Mouse (Mus musculus) liver, embryonic 13.5 days (tissue): ENCODE results near the gene Acd. TPM values are rescaled to one million over a fixed set of nuclear protein-coding genes. Genes with fewer than 3 reads are reported as not detected.

Source experiments
- ATAC-seq: fragments of 200-750 bp; cut with Nextera tagmentation; 2 replicates; pipeline ENCODE4 v1.8.0; 2017; ENCODE audit warnings: low read depth, mild to moderate bottlenecking, moderate number of reproducible peaks, moderate library complexity
- DNase-seq: peaks from one replicate; pipeline ENCODE4 v3.0.0; 2022
- H3K27ac ChIP-seq: fragments of 300-500 bp; sonication (generic); 2 replicates; pipeline ENCODE4 v1.5.1; 2015; ENCODE audit warnings: moderate library complexity, mild to moderate bottlenecking, inconsistent platforms
- H3K27me3 ChIP-seq: fragments of 300-500 bp; sonication (generic); 2 replicates; pipeline ENCODE4 v1.6.1; 2015; ENCODE audit warnings: mild to moderate bottlenecking, inconsistent platforms
- H3K36me3 ChIP-seq: fragments of 300-500 bp; sonication (generic); 2 replicates; pipeline ENCODE4 v1.6.1; 2015; ENCODE audit warnings: mild to moderate bottlenecking, inconsistent platforms
- H3K4me1 ChIP-seq: fragments of 300-500 bp; sonication (generic); replicated peaks from 2 replicates; pipeline ENCODE4 v1.6.1; 2015; ENCODE audit warnings: inconsistent platforms
- H3K4me2 ChIP-seq: fragments of 300-500 bp; sonication (generic); 2 replicates; pipeline ENCODE4 v1.6.1; 2015; ENCODE audit warnings: inconsistent platforms, mild to moderate bottlenecking, moderate library complexity
- H3K4me3 ChIP-seq: fragments of 300-500 bp; sonication (generic); replicated peaks from 2 replicates; pipeline ENCODE4 v1.5.1; 2015; ENCODE audit warnings: mild to moderate bottlenecking, inconsistent platforms
- H3K9ac ChIP-seq: fragments of 300-500 bp; sonication (generic); 2 replicates; pipeline ENCODE4 v1.6.1; 2015; ENCODE audit warnings: mild to moderate bottlenecking, inconsistent platforms
- H3K9me3 ChIP-seq: fragments of 300-500 bp; sonication (generic); replicated peaks from 2 replicates; pipeline ENCODE4 v1.6.1; 2016; ENCODE audit warnings: inconsistent platforms
- WGBS: fragments of 180-500 bp; shearing (Covaris S2); methylation state at CpG from one replicate; pipeline ENCODE4 v1.1.7; 2015; ENCODE audit not compliant: insufficient replicate concordance; 5-methylcytosine and 5-hydroxymethylcytosine counted together
- polyA plus RNA-seq: library from polyadenylated mRNA; unstranded; fragments of >200 nt; fragmentation: Nextera tagmentation; extraction: Ambion mirVana; gene quantifications from 2 replicates; pipeline ENCODE4 v1.2.1, GENCODE M21; 2015

The Acd gene
- 24.4 and 26.8 TPM in 2 replicates for polyA plus RNA-seq

- Histone ChIP-seq H3K4me1 (peaks cover 39% of the 10 kb centered on the region), H3K4me3 (peak within 1 kb of the TSS; percentile 75), H3K4me2 (peak within 1 kb of the TSS; percentile 96), H3K36me3 (peaks cover 45% of the 10 kb centered on the region), H3K9me3 (no peaks in the 10 kb centered on the region), H3K27me3 (no peaks in the 10 kb centered on the region), H3K27ac (peak within 1 kb of the TSS; percentile 96), H3K9ac (peak within 1 kb of the TSS; percentile 77)
- ATAC-seq (peak; percentile 78), DNase-seq (peak; percentile 93)
- WGBS, result under 1% methylated on average over 60 of the region's 60 CpGs
These were observed at the start of gene Acd, which contains the start of gene Pard6a for GRCm38 (mm10) chr8:105700966-105701824. Gene Acd, minus strand, starts transcription at chr8:105701102. Gene Pard6a, plus strand, starts transcription at chr8:105701148.

GRCm38 (mm10) chr8:105750606-105751005 is 49.7 kb upstream of the Acd start:
- Histone ChIP-seq H3K4me1 (peaks cover 23% of the 10 kb centered on the region), H3K4me2 (no peak overlapping the region), H3K36me3 (no peaks in the 10 kb centered on the region; the same call in 1 of the 2 replicates), H3K9ac (no peak overlapping the region), H3K4me3 (no peak overlapping the region), H3K9me3 (no peaks in the 10 kb centered on the region), H3K27me3 (no peaks in the 10 kb centered on the region; the same call in 1 of the 2 replicates), H3K27ac (no peak overlapping the region)
- ATAC-seq (no peak), DNase-seq (no peak)
- 33% methylated on average over 11 of the region's 11 CpGs for WGBS

- DNase-seq (no peak), ATAC-seq (no peak)
- 70% methylated on average over 4 of the region's 4 CpGs for WGBS
These were observed 42.4 kb upstream of the Acd start for GRCm38 (mm10) chr8:105743301-105743700.

GRCm38 (mm10) chr8:105739216-105739615 is 38.3 kb upstream of the Acd start:
- Histone ChIP-seq H3K4me1 (peaks cover 9% of the 10 kb centered on the region; the same call in 1 of the 2 replicates), H3K9me3 (no peaks in the 10 kb centered on the region), H3K4me3 (no peak overlapping the region), H3K9ac (no peak overlapping the region), H3K4me2 (no peak overlapping the region), H3K27ac (no peak overlapping the region), H3K36me3 (no peaks in the 10 kb centered on the region), H3K27me3 (no peaks in the 10 kb centered on the region)
- 85% methylated on average over 5 of the region's 5 CpGs for WGBS
- no peak for ATAC-seq
- no peak for DNase-seq

More at GRCm38 (mm10) chr8:105743301-105743700, 42.4 kb upstream of the Acd start:
- H3K27ac ChIP-seq, result no peak overlapping the region
- H3K9ac ChIP-seq, result no peak overlapping the region
- no peaks in the 10 kb centered on the region for H3K27me3 ChIP-seq
- no peak overlapping the region for H3K4me2 ChIP-seq
- peaks cover 13% of the 10 kb centered on the region; the same call in 1 of the 2 replicates for H3K4me1 ChIP-seq
- no peak overlapping the region for H3K4me3 ChIP-seq
- H3K9me3 ChIP-seq, result no peaks in the 10 kb centered on the region
- H3K36me3 ChIP-seq, result no peaks in the 10 kb centered on the region

- Histone ChIP-seq H3K27me3 (no peaks in the 10 kb centered on the region), H3K9ac (no peak overlapping the region), H3K27ac (no peak overlapping the region), H3K4me2 (no peak overlapping the region), H3K4me1 (peaks cover 18% of the 10 kb centered on the region), H3K4me3 (no peak overlapping the region), H3K9me3 (no peaks in the 10 kb centered on the region), H3K36me3 (no peaks in the 10 kb centered on the region)
- ATAC-seq, result peak; percentile 68
- DNase-seq, result no peak
- WGBS, result 44% methylated on average over 5 of the region's 5 CpGs
These were observed 31.3 kb upstream of the Acd start for GRCm38 (mm10) chr8:105732186-105732585.

- Histone ChIP-seq H3K27me3 (no peaks in the 10 kb centered on the region), H3K4me2 (no peak overlapping the region; the same call in 1 of the 2 replicates), H3K4me3 (no peak overlapping the region), H3K27ac (peak overlapping the region; percentile 15; the same call in 1 of the 2 replicates), H3K9me3 (no peaks in the 10 kb centered on the region), H3K4me1 (peaks cover 21% of the 10 kb centered on the region), H3K9ac (no peak overlapping the region), H3K36me3 (0 out of 2 replicates have a peak, but pooled peaks cover 2% of the 10 kb centered on the region)
- DNase-seq (no peak), ATAC-seq (peak; percentile 76)
- 40% methylated on average over 18 of the region's 18 CpGs for WGBS
These were observed 26.7 kb upstream of the Acd start for GRCm38 (mm10) chr8:105727397-105728124.

GRCm38 (mm10) chr8:105725726-105726125 is 24.8 kb upstream of the Acd start:
- ATAC-seq, result no peak
- H3K9me3 ChIP-seq, result no peaks in the 10 kb centered on the region
- WGBS, result 63% methylated on average over 5 of the region's 5 CpGs

GRCm38 (mm10) chr8:105722861-105723260 is 22.0 kb upstream of the Acd start:
- 85% methylated on average over 9 of the region's 9 CpGs for WGBS
- no peak for ATAC-seq

More at GRCm38 (mm10) chr8:105725726-105726125, 24.8 kb upstream of the Acd start:
- Histone ChIP-seq H3K4me2 (no peak overlapping the region), H3K27ac (no peak overlapping the region), H3K9ac (no peak overlapping the region), H3K4me1 (peaks cover 13% of the 10 kb centered on the region), H3K36me3 (0 out of 2 replicates have a peak, but pooled peaks cover 2% of the 10 kb centered on the region), H3K4me3 (no peak overlapping the region), H3K27me3 (no peaks in the 10 kb centered on the region)
- DNase-seq, result no peak

GRCm38 (mm10) chr8:105719637-105720036 is 18.7 kb upstream of the Acd start:
- Histone ChIP-seq H3K9ac (no peak overlapping the region), H3K27ac (no peak overlapping the region), H3K4me3 (no peak overlapping the region), H3K36me3 (0 out of 2 replicates have a peak, but pooled peaks cover 2% of the 10 kb centered on the region), H3K9me3 (no peaks in the 10 kb centered on the region), H3K4me1 (no peaks in the 10 kb centered on the region), H3K27me3 (no peaks in the 10 kb centered on the region), H3K4me2 (no peak overlapping the region)
- no peak for DNase-seq
- 70% methylated on average over 4 of the region's 4 CpGs for WGBS
- no peak for ATAC-seq

More at GRCm38 (mm10) chr8:105722861-105723260, 22.0 kb upstream of the Acd start:
- no peak overlapping the region for H3K9ac ChIP-seq
- H3K4me1 ChIP-seq, result peaks cover 10% of the 10 kb centered on the region
- H3K4me2 ChIP-seq, result no peak overlapping the region
- H3K9me3 ChIP-seq, result no peaks in the 10 kb centered on the region
- no peaks in the 10 kb centered on the region for H3K27me3 ChIP-seq
- H3K27ac ChIP-seq, result no peak overlapping the region
- 0 out of 2 replicates have a peak, but pooled peaks cover 2% of the 10 kb centered on the region for H3K36me3 ChIP-seq
- no peak for DNase-seq
- H3K4me3 ChIP-seq, result no peak overlapping the region

- H3K9ac ChIP-seq, result no peak overlapping the region
- 88% methylated on average over 15 of the region's 15 CpGs for WGBS
These were observed 15.5 kb upstream of the Acd start for GRCm38 (mm10) chr8:105716302-105716945.

GRCm38 (mm10) chr8:105715042-105715441 is 14.1 kb upstream of the Acd start:
- WGBS, result 61% methylated on average over 6 of the region's 6 CpGs
- ATAC-seq (no peak), DNase-seq (no peak)
- no peaks in the 10 kb centered on the region for H3K9me3 ChIP-seq
- no peaks in the 10 kb centered on the region for H3K27me3 ChIP-seq
- H3K4me3 ChIP-seq, result no peak overlapping the region
- no peaks in the 10 kb centered on the region for H3K4me1 ChIP-seq
- H3K36me3 ChIP-seq, result no peaks in the 10 kb centered on the region
- no peak overlapping the region for H3K27ac ChIP-seq
- no peak overlapping the region for H3K4me2 ChIP-seq
- no peak overlapping the region for H3K9ac ChIP-seq

More at GRCm38 (mm10) chr8:105716302-105716945, 15.5 kb upstream of the Acd start:
- H3K27ac ChIP-seq, result no peak overlapping the region
- H3K4me3 ChIP-seq, result no peak overlapping the region
- DNase-seq (no peak), ATAC-seq (no peak)
- H3K9me3 ChIP-seq, result no peaks in the 10 kb centered on the region
- no peaks in the 10 kb centered on the region for H3K27me3 ChIP-seq
- no peaks in the 10 kb centered on the region for H3K4me1 ChIP-seq
- no peaks in the 10 kb centered on the region for H3K36me3 ChIP-seq
- no peak overlapping the region for H3K4me2 ChIP-seq
